Mouse (Mus musculus) spleen, postnatal 14 days (tissue): Measurements from ENCODE around the gene Veph1.
"Not testable (repeated sequence)": the region's sequence is repeated elsewhere in the genome, so short reads cannot be mapped to it uniquely, and the experiment has no call there.

ENCODE experiments used
- DNase-seq, 2 experiments: peaks; one replicate each; pipeline ENCODE4 v3.0.0; 2021 to 2022; ENCODE audit warnings: low spot score in 2 of 2

Gene Veph1

DNA sequence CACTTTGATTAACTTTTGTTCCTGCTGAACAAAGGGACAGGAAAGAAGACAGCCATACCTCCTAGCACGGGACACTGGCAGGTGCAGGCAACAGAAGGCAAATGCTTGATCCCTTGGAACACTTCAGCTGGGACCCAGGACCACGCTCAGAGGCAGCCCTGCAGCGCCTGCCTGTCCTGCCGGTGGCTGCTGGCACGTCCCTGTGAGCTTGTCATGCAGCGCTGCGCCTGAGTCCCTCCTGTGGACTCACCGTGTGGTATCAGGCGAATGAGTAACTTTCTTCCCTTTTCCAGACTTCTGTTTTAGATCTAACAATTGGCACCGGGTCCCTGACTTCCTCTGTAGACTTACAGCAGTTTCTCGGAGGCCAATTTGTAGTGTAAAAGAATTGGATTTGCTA lies at the start of gene Veph1:
Gene Veph1, minus strand, starts transcription at position 293 of the 400 bp plus-strand sequence.
- DNase-seq: no peak

DNA sequence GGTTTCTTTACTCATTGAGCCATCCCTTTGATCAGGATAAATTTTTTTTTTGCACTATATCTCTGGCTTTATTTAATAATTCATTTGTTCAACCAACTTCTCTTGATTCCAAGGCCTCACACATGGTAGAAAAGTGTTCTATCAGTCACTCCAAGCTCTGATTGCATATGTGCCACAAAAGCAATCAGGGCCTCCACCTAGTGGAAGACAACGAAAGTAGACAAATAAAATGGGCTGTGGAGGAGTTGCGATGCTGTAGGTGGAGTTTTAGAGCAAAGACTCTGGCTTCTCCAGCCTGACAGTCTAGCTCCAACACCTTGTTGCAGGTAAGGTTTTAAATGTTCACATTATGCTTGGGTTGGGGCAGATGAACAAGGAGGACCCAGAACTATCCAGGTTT lies 44.1 kb upstream of the Veph1 start:
- DNase-seq: no peak

DNA sequence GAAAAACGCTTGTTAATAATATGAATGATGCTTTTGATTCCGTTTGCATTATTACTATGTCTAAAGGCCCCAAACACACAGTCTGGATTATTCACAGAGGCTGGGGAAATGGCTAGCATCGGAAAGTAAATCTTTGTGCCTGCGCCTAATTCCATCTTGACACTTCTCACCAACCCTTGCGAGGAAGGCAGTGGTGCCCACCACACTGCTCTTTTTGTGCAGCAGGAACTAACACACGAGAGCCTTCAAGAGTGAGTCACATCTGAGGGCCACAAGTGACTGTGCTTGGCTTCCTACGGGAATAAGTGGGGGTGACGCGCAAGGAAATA lies 35.7 kb upstream of the Veph1 start:
- DNase-seq: no peak

DNA sequence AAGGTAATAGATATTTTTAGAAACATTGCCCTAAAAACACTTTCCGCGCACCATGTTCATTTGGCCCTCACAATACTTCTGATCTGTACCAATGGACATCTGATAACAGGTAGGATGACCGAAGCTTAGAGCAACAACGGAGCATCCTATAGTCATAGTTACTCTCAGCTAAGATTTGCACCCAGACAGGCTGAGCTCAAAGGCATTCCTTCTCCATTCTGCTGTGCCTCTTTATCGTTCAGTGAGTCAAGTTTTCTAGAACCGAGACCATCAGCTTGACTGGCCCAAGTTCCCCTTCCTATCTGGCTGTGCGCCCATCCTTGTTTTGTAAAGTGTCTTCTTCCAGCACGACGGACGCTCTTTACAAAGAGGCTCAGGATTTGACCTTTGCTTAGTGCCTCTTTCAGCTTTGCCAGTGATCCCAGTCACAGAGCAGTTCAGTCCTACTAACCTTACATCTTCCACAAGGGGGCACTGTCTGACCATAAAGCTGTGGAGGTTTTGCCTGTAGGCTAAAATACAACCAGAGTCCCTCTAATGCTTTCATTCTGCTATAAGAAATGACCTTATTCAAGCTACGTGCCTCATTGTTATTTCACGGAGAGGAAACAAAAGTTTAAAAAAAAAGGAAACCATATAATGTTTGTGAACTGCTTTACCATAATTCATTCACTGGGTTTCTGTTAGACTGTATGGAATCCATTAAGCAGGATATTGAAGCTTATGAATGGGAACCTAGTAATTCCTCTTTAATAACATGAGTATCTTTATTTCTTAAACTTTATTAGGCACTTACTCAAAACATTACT lies 35.2 kb upstream of the Veph1 start:
- peak in 1 of 2 experiments; percentile 3 for DNase-seq

DNA sequence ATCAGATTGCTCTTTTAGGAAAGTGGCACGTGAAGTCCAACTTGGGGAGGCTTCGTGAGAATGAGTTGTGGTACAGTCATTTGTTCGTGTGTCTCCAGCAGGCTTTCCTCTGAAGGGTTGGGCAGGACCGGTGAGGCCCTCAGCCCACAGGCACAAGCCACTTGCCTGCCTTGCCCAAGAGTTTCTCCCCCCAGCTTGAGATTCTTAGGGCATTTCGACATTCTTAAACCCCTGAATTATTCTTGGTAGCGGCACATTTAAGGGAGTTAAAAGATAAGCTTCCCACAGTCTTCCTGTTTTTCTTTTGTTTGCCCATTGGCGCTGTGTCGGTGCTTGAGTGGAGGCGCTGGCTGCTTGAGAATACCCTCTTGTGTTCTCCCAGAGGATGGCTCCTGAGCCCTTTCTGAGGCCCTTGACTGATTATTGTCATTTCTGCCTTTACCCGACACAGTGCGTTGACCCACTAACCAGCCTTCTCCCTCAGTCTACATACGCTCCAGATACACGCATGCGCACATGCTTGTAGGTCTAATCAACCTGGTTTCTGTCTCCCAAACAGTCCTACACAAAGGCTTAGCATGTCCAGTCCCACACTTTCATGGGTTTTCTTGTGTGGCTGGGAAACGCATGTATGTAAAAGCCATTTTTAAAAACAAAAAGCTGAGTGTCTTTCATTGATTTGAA lies 34.4 kb upstream of the Veph1 start:
- no peak for DNase-seq

DNA sequence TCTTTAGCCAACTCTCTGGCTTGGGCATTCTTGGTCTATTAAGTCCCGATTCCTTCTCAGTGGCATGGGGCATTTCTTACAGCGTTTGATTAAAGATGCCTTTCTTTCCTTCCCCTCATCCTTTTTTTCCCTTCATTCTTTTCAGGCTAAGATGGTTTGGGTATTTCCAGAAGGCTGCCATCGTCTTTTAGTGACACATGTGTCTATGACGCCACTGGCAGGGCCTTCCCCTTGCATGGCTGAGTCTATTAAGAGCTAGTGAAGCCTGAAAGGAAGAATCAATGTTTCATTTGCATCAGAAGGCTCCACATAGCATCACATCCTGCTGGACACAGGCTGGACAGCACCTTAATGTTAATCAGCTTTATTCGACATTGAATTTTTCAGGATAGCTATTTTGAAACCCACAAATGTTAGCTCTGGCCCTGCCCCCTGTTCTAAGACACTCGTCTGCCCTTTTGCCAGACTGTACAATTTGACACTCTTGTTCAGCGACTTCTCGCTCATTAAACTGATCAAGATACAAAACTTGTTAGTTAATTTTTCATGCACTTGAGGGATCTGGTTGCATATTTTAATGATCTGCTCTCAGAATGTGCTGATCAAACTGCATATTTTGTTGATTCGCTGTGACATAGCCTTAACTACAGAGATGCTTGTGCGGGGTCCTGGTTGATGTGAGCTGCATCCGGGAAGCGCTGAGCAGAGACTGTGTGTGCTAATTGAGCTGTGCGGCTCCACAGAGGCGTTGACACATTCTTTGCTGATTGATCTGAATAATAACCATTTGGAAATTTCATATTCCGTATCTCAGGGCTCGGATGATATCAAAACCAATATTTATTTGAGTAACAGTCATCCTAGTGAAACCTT lies 29.6 kb upstream of the Veph1 start:
- DNase-seq: no peak

DNA sequence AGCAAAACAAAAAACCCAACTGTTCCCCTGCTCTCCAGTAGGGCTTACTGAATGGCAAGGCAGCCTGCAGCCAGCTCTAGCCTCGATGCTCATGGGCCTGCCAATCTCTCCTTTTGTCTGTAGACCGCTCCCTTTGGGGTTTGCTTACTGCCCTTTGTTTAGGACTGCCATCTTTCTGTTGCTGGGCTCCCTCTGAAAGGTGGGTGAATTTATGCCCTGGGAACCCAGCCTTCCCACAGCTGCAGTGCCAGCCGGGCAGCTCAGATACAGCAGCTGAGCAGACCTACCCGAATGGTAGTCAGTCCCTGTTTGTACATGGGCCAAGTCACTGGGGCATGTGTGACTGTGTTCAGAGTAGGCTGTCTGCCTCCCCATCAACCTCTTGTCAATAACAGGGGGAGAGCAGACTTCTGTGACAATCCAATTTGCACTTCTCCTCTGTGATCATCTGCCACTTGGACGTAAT lies 28.9 kb upstream of the Veph1 start:
- DNase-seq: no peak

DNA sequence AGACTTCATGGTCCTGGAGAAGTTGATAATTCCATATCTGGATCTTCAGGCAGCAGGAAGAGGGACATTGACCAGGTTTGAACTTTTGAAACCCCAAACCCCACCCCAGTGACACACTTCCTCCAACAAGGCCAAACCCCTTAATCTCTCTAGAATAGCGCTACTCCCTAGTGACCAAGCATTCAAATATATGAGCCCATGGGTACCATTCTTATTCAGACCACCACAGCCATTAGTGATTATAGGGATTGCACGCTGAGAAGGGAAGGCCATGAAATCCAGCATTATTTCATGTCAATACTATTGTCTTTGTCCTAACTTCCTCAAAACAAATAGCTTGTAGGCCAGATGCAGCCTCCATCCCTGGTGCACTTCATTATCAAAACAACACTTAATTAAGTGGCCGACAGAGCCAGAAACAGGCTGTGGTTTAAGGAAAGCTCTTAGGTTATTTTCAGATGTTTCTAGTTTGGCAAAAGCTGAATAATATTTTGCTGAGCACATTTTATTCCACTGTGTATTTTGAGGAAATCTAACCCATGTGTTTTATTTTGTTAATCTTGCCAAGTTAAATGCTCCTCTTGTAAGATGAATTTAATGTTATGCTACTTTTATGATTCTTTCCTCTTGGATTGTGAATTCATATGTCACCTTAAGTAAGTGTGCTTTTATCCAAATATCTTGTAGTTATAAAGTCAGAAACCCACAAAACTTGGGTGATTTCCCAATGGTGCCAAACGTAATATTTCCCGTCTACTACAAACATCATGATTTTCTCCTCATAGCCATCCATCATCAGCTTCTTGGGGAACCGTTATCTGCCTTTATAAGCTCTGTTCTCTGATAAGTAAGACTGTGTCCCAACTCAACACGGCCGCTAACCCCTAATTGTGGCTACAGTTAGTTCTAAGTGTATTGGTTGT lies 18.4 kb upstream of the Veph1 start:
- DNase-seq: no peak

DNA sequence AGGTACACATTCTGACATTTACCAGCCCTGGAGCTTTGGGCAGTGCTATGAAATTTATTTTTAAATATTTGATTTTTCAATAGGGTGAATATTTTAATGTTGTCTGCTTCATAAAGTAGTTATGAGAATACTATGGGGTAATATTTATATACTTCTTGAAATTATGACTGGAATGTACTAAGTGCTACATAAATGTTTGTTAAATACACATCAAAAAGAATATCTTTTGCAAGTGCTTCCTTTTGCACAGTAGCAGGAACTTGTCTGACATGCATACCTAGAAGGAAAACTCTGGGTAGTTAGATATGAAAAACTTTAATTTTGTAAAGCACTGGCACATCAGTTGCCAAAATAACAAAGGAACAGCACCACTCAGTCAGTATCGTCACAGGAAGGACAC lies 13.9 kb upstream of the Veph1 start:
- DNase-seq: no peak

DNA sequence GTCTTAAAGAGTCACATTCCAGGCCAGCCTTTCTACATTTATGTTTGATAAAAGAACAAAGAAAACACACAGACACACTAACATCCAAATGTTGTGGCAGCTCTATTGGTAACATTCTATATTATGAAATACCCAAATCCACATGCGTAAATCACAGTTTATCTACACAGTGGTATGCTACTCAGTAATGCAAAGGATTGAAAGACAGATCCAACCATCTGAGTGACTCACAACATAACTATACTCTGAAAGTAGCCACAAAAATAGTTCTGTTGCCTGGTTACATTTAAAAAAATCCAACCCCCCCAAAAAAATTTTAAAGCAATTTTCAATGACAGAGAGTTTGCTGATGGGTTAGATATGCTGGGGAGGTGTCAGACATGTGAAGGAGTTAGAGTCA lies 12.9 kb upstream of the Veph1 start:
- DNase-seq: no peak

DNA sequence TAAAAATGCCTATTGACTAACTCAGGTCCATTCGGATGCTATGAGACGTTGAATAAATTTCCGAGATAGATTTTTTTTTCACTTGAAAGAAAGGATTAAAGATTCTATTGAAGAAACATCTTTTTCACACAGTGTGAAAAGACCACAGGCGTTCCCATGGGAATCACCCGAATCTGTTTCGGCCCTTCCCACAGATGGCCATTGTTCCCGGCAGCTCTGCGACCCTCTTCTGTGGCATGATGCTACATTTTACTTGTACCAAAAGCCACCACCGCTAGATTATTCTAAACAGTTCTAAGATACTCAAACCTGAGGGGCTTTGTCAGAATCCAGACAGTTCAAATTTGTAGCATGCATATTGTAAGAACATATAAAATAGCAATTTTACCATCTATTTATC lies 1.4 kb downstream of the Veph1 start:
- DNase-seq: no peak

DNA sequence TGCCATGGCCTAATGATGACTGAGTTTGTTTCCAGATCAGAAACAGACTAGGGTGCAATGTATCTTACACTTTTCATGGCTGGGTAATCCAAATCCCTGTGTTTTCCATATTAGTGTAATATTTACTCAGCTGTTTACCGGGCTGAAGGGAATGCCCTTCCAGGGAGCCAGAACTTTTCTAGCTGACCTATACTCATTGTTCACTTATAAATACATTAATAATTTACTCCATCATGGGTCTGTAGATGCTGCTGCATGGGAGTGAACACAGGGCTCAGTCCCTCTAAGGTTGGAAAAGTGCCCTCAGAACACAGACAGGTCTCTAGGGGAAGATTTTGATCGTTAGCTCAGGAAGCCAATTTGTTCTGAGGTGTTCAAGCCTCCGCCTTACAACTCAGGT lies 1.9 kb downstream of the Veph1 start:
- DNase-seq: no peak

DNA sequence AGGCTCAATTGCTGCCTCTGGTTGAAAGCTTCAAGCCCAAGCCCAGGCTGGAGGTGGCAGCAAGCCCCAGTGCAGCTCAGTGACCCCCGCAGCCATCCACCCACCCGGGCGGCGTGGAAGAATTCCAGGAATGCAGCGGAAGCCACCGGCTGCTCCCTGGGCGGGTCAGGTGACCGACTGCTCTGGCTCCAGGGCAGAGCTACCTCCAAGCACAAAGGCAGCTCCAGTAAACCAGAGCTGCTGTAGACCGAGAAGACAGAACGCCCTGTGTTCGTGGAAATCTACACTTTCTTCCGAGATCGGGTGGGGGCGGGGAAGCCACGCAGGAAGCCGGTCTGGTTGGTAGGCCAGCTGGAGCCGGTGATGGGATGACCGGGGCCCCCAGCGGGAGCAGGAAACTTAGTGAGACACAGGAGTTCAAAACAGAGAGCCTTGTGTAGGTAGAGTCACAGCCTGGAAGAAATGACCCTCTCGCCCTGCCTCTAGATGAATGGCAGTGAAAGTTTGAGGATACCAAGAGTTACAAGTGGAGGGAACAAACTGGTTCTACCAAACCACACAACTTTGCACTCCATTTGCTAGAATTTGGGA lies 4.2 kb downstream of the Veph1 start:
- DNase-seq: no peak

DNA sequence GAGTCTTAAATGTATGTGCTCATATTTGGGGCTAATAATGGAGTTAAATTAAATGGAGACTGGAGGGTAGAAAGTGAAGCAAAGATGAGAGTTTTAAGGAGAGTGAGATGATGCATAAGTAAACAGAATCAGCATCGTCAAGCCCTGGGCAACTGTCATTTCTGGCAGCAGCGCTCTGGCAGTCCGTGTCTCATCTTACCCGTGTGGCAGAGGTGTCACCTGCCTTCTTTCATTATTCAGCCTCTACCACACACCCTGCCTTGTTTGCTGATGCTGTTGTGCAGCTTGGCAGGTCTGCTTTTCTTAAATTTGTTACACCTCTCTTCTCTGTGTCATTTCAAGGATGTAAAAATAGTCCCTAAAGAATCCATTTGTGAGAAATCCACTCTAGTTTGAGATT lies 33.4 kb downstream of the Veph1 start:
- no peak for DNase-seq

DNA sequence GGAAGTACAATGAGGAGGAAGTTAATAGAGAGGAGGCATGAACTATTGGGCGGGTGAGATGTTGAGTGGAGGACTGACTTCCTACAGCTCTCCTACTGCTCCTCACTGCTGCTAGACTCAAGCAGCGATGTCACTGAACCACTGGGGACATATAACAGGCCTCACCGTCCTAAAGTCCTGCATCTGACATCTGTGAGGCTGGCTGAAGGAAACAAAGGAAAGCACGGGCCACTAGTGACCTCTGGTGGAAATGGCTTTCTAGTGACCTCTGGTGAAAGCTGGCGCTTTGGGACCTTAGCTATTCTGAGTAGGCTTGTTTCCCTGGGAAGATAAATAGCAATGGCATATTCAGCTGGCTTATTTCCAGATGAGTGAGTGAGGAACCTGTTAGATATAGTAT lies 34.3 kb downstream of the Veph1 start:
- no peak for DNase-seq

DNA sequence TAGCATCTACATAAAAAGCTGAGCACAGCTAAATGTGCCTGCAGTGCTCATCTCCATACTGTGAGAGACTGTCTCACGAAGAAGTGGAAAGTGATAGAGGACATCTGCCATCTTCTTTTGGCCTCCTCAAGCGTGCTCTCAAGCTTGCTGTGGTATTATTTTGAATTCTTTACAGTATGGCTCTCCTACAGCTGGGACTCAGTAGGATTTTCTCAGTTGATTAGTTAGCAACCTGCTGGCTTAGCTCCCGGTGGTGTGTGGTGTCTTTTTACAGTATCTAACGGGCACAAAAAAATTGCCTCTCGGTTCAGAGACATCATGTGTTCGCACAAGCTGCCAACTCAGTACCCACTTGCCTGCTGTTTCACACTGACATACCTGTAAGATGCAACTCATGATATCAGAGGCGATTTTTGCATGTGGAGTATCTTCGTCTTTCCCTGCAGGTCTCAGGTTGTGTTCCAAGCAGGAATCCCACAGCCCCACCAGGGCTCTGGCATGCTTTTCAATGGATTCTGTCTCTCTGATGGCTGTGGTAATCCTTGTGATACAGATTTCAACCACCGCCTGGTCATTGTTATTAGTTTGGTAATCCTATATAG lies 42.0 kb downstream of the Veph1 start:
- DNase-seq: no peak

DNA sequence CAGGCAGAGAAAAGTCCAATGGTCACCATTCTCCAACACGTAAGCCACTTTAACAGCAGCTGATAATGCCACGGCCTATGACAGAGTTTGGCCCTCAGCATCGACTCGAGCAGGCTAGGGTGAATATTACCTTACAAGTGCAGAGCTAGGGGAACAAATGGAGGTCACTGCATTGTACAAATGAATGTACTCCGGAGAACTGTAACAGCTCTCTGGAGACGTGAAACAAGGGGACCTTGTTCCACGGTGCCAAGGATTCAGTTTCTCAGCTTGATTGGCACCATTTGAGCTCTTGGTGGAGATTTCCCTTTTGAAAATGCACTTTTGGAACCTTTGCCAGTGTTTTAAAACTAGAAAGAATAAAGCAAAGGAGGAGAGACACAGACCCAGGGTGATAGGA lies 44.8 kb downstream of the Veph1 start:
- no peak for DNase-seq

DNA sequence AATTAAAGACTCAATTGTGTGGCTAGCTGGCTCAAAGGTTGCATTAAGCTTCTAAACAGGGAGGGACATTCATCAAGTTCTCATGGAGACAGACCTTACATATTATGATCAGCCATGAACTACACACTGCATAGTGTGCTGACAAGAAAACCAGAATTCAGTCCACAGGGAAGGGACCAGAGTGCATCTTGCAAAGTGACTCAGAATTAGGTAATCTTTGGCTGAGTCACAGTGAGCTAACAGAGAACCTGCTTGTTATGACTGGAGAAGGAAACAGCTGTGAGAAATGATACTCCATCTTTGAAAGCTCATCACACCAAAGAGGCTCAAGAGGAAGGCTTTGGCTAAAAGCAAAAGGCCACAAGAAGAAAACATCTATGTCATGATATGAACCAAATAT lies 56.2 kb downstream of the Veph1 start:
- no peak for DNase-seq

DNA sequence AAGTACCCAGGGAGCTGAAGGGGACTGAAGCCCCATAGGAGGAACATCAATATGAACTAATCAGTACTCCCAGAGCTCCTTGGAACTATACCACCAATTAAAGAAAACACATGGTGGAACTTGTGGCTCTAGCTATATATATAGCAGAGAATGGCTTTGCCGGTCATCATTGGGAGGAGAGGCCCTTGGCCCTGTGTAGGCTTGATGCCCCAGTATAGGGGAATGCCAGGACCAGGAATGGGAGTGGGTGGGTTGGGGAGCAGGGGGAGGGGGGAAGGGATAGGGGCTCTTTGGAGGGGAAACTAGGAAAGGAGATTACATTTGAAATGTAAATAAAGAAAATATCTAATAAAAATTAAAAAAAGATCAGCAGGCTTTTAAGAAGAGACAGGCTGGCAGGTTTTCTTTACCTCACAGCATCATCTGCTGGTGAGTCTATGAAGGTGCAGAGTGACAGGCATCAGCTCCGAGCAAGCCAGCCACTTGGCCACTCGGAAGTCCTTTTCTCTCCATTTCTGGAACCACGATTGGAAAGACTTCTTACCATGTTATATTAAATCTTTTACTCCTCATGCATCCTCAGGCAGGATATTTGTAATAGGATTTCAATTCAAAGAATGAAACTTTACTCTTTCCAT lies 60.3 kb downstream of the Veph1 start:
- DNase-seq: not testable (repeated sequence)

DNA sequence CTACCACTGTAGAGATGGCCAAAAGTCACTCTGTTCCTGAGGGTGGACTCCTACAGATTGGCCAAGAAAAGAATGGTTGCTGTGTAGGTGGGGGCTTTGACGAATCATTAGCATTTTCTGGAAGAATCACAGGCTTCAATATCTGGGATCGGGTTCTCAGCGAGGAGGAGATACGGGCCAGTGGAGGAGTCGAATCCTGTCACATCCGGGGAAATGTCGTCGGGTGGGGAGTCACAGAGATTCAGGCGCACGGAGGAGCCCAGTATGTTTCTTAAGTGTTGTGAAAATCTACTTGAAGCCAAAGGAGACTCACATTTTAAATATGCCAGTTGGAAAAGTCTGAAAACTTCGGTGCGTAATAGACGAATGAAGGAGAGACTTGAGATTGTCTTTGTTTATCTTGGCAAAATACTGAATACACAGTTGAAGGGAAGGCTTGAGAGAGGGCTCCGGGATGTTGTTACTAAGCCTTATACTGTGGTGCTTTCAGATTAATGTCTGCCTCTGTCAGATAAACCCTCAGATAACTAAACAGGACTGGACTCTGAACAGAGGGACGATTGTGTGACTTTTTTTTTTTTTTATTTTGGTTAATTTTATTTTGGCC lies 71.6 kb downstream of the Veph1 start:
- no peak for DNase-seq
